Mouse (Mus musculus): ENCODE data around the gene Micu1. TPM values are rescaled to one million over a fixed set of nuclear protein-coding genes. Genes with fewer than 3 reads are reported as not detected.
"Not testable (repeated sequence)": the region's sequence is repeated elsewhere in the genome, so short reads cannot be mapped to it uniquely, and the experiment has no call there.

Gene Micu1
- polyA plus RNA-seq, 1 experiment from 2014 or later, result 75.2 TPM

- no peak for ATAC-seq (ENCODE audit: low FRiP score)
- H3K9me3 ChIP-seq (ENCODE audit: control insufficient read depth, low read length), result no peaks in the 10 kb centered on the region
- WGBS, result 45% methylated on average over 1 of the region's 1 CpGs
- H3K4me3 ChIP-seq (replicated peaks; ENCODE audit: low read length), result no peak overlapping the region
- no peak overlapping the region for H3K9ac ChIP-seq
- H3K4me1 ChIP-seq (replicated peaks; ENCODE audit: control insufficient read depth, insufficient read depth, low read length), result peaks cover 4% of the 10 kb centered on the region; the same call in 1 of the 2 replicates
- H3K36me3 ChIP-seq (replicated peaks; ENCODE audit: control insufficient read depth, insufficient read depth), result no peaks in the 10 kb centered on the region
- H3K27ac ChIP-seq, result no peak overlapping the region
- DNase-seq (ENCODE audit: low spot score), result no peak
- H3K27me3 ChIP-seq (ENCODE audit: control insufficient read depth, insufficient read depth, low read length), result no peaks in the 10 kb centered on the region
- no peak overlapping the region for H3K4me2 ChIP-seq (replicated peaks)
Observed at GRCm38 (mm10) chr10:59875396-59875795, 173.1 kb downstream of the Micu1 start.

- peaks cover 11% of the 10 kb centered on the region for H3K4me1 ChIP-seq (replicated peaks; ENCODE audit: control insufficient read depth, insufficient read depth, low read length)
- 89% methylated on average over 3 of the region's 4 CpGs for WGBS
- H3K27me3 ChIP-seq (ENCODE audit: control insufficient read depth, insufficient read depth, low read length); H3K9ac ChIP-seq; ATAC-seq (ENCODE audit: low FRiP score); H3K27ac ChIP-seq; H3K36me3 ChIP-seq (replicated peaks; ENCODE audit: control insufficient read depth, insufficient read depth); DNase-seq (ENCODE audit: low spot score); H3K9me3 ChIP-seq (ENCODE audit: control insufficient read depth, low read length); H3K4me3 ChIP-seq (replicated peaks; ENCODE audit: low read length); H3K4me2 ChIP-seq (replicated peaks): not testable (repeated sequence)
Observed at GRCm38 (mm10) chr10:59876698-59877097, 174.4 kb downstream of the Micu1 start.

- Histone ChIP-seq H3K9me3 (ENCODE audit: control insufficient read depth, low read length) (no peaks in the 10 kb centered on the region), H3K4me1 (replicated peaks; ENCODE audit: control insufficient read depth, insufficient read depth, low read length) (peaks cover 11% of the 10 kb centered on the region), H3K4me3 (replicated peaks; ENCODE audit: low read length) (no peak overlapping the region), H3K9ac (no peak overlapping the region), H3K36me3 (replicated peaks; ENCODE audit: control insufficient read depth, insufficient read depth) (no peaks in the 10 kb centered on the region), H3K27ac (no peak overlapping the region), H3K4me2 (replicated peaks) (no peak overlapping the region), H3K27me3 (ENCODE audit: control insufficient read depth, insufficient read depth, low read length) (no peaks in the 10 kb centered on the region)
- ATAC-seq (ENCODE audit: low FRiP score), result no peak
- no peak for DNase-seq (ENCODE audit: low spot score)
- 80% methylated on average over 15 of the region's 15 CpGs for WGBS
Observed at GRCm38 (mm10) chr10:59877421-59878117, 175.3 kb downstream of the Micu1 start.

GRCm38 (mm10) chr10:59878823-59879222, 176.5 kb downstream of the Micu1 start:
- ATAC-seq (ENCODE audit: low FRiP score) (no peak), DNase-seq (ENCODE audit: low spot score) (no peak)
- Histone ChIP-seq H3K27ac (peak overlapping the region; percentile 99), H3K4me2 (replicated peaks) (peak overlapping the region; percentile 67), H3K4me3 (replicated peaks; ENCODE audit: low read length) (peak overlapping the region; percentile 81), H3K36me3 (replicated peaks; ENCODE audit: control insufficient read depth, insufficient read depth) (no peaks in the 10 kb centered on the region), H3K4me1 (replicated peaks; ENCODE audit: control insufficient read depth, insufficient read depth, low read length) (peaks cover 11% of the 10 kb centered on the region), H3K9me3 (ENCODE audit: control insufficient read depth, low read length) (no peaks in the 10 kb centered on the region), H3K27me3 (ENCODE audit: control insufficient read depth, insufficient read depth, low read length) (no peaks in the 10 kb centered on the region), H3K9ac (peak overlapping the region; percentile 87)
- 19% methylated on average over 5 of the region's 5 CpGs for WGBS

GRCm38 (mm10) chr10:59879255-59880028, 177.2 kb downstream of the Micu1 start, which contains the start of gene Dnajb12:
Dnajb12 (plus strand) TSS chr10:59879556.
- H3K27me3 ChIP-seq (ENCODE audit: control insufficient read depth, insufficient read depth, low read length), result no peaks in the 10 kb centered on the region
- under 1% methylated on average over 76 of the region's 80 CpGs for WGBS

GRCm38 (mm10) chr10:59880029-59880386, 177.7 kb downstream of the Micu1 start:
- no peaks in the 10 kb centered on the region for H3K36me3 ChIP-seq (replicated peaks; ENCODE audit: control insufficient read depth, insufficient read depth)
- ATAC-seq (ENCODE audit: low FRiP score), result peak; percentile 67

More at GRCm38 (mm10) chr10:59879255-59880028, 177.2 kb downstream of the Micu1 start, which contains the start of gene Dnajb12:
- peak within 1 kb of the TSS; percentile 99 for H3K27ac ChIP-seq
- ATAC-seq (ENCODE audit: low FRiP score), result peak; percentile 93
- peak; percentile 94 for DNase-seq (ENCODE audit: low spot score)
- H3K4me1 ChIP-seq (replicated peaks; ENCODE audit: control insufficient read depth, insufficient read depth, low read length), result peaks cover 11% of the 10 kb centered on the region
- H3K4me2 ChIP-seq (replicated peaks), result peak within 1 kb of the TSS; percentile 67
- H3K4me3 ChIP-seq (replicated peaks; ENCODE audit: low read length), result peak within 1 kb of the TSS; percentile 81
- H3K9ac ChIP-seq, result peak within 1 kb of the TSS; percentile 87
- no peaks in the 10 kb centered on the region for H3K36me3 ChIP-seq (replicated peaks; ENCODE audit: control insufficient read depth, insufficient read depth)
- no peaks in the 10 kb centered on the region for H3K9me3 ChIP-seq (ENCODE audit: control insufficient read depth, low read length)

GRCm38 (mm10) chr10:59880837-59881236, 178.6 kb downstream of the Micu1 start:
- DNase-seq (ENCODE audit: low spot score) (no peak), ATAC-seq (ENCODE audit: low FRiP score) (no peak)
- H3K4me2 ChIP-seq (replicated peaks), result peak overlapping the region; percentile 67
- no peaks in the 10 kb centered on the region for H3K9me3 ChIP-seq (ENCODE audit: control insufficient read depth, low read length)
- no peak overlapping the region for H3K27ac ChIP-seq
- no peaks in the 10 kb centered on the region; the same call in 1 of the 2 replicates for H3K36me3 ChIP-seq (replicated peaks; ENCODE audit: control insufficient read depth, insufficient read depth)
- peak overlapping the region; percentile 81 for H3K4me3 ChIP-seq (replicated peaks; ENCODE audit: low read length)
- 93% methylated on average over 7 of the region's 7 CpGs for WGBS
- H3K4me1 ChIP-seq (replicated peaks; ENCODE audit: control insufficient read depth, insufficient read depth, low read length), result peaks cover 11% of the 10 kb centered on the region
- no peaks in the 10 kb centered on the region for H3K27me3 ChIP-seq (ENCODE audit: control insufficient read depth, insufficient read depth, low read length)
- H3K9ac ChIP-seq, result peak overlapping the region; percentile 87

More at GRCm38 (mm10) chr10:59880029-59880386, 177.7 kb downstream of the Micu1 start:
- Histone ChIP-seq H3K4me3 (replicated peaks; ENCODE audit: low read length) (peak overlapping the region; percentile 81), H3K4me1 (replicated peaks; ENCODE audit: control insufficient read depth, insufficient read depth, low read length) (peaks cover 11% of the 10 kb centered on the region), H3K4me2 (replicated peaks) (peak overlapping the region; percentile 67), H3K9me3 (ENCODE audit: control insufficient read depth, low read length) (no peaks in the 10 kb centered on the region), H3K27me3 (ENCODE audit: control insufficient read depth, insufficient read depth, low read length) (no peaks in the 10 kb centered on the region), H3K9ac (peak overlapping the region; percentile 87), H3K27ac (peak overlapping the region; percentile 99)
- WGBS, result under 1% methylated on average over 13 of the region's 13 CpGs
- DNase-seq (ENCODE audit: low spot score), result no peak

GRCm38 (mm10) chr10:59884327-59885173, 182.3 kb downstream of the Micu1 start:
- H3K36me3 ChIP-seq (replicated peaks; ENCODE audit: control insufficient read depth, insufficient read depth), result no peaks in the 10 kb centered on the region; the same call in 1 of the 2 replicates
- WGBS, result 91% methylated on average over 10 of the region's 10 CpGs
- H3K4me2 ChIP-seq (replicated peaks), result no peak overlapping the region
- H3K9me3 ChIP-seq (ENCODE audit: control insufficient read depth, low read length), result no peaks in the 10 kb centered on the region
- 0 out of 2 replicates have a peak overlapping the region, but pooled peaks have one; percentile 11 for H3K9ac ChIP-seq
- H3K4me1 ChIP-seq (replicated peaks; ENCODE audit: control insufficient read depth, insufficient read depth, low read length), result peaks cover 7% of the 10 kb centered on the region
- no peak for DNase-seq (ENCODE audit: low spot score)
- H3K4me3 ChIP-seq (replicated peaks; ENCODE audit: low read length), result no peak overlapping the region
- no peaks in the 10 kb centered on the region for H3K27me3 ChIP-seq (ENCODE audit: control insufficient read depth, insufficient read depth, low read length)
- ATAC-seq (ENCODE audit: low FRiP score), result no peak
- H3K27ac ChIP-seq, result no peak overlapping the region
